Mouse (Mus musculus) hindbrain, embryonic 11.5 days (tissue): Measurements from ENCODE around the gene Ms4a4a. TPM values are rescaled to one million over a fixed set of nuclear protein-coding genes. Genes with fewer than 3 reads are reported as not detected.
A peak's percentile ranks its signal among the peaks of the same experiment; 100 is the strongest.

ENCODE experiments used
- ATAC-seq: fragments of 200-750 bp; cut with Nextera tagmentation; 2 replicates; pipeline ENCODE4 v1.8.0; 2017; ENCODE audit warnings: mild to moderate bottlenecking, moderate TSS enrichment, moderate library complexity; ENCODE audit not compliant: low FRiP score
- DNase-seq: peaks from one replicate; pipeline ENCODE4 v3.0.0-alpha.2; 2015; ENCODE audit warnings: low spot score
- H3K27ac ChIP-seq: fragments of 300-500 bp; sonication (generic); 2 replicates; pipeline ENCODE4 v1.5.1; 2014; ENCODE audit warnings: mild to moderate bottlenecking, low read depth, low read length
- H3K27me3 ChIP-seq: fragments of 300-500 bp; sonication (generic); 2 replicates; pipeline ENCODE4 v1.6.1; 2014; ENCODE audit warnings: mild to moderate bottlenecking, low read length, moderate library complexity, mixed read lengths; ENCODE audit not compliant: control insufficient read depth, insufficient read depth
- H3K36me3 ChIP-seq: fragments of 300-500 bp; sonication (generic); 2 replicates; pipeline ENCODE4 v1.6.1; 2014; ENCODE audit warnings: mild to moderate bottlenecking, low read length, moderate library complexity, mixed read lengths; ENCODE audit not compliant: control insufficient read depth, insufficient read depth
- H3K4me1 ChIP-seq: fragments of 300-500 bp; sonication (generic); replicated peaks from 2 replicates; pipeline ENCODE4 v1.6.1; 2014; ENCODE audit warnings: low read length, mixed read lengths; ENCODE audit not compliant: control insufficient read depth, insufficient read depth
- H3K4me2 ChIP-seq: fragments of 300-500 bp; sonication (generic); replicated peaks from 2 replicates; pipeline ENCODE4 v1.6.1; 2014; ENCODE audit warnings: mild to moderate bottlenecking, low read depth, low read length
- H3K4me3 ChIP-seq: fragments of 300-500 bp; sonication (generic); 2 replicates; pipeline ENCODE4 v1.5.1; 2014; ENCODE audit warnings: low read depth, low read length
- H3K9ac ChIP-seq: fragments of 300-500 bp; sonication (generic); 2 replicates; pipeline ENCODE4 v1.6.1; 2014; ENCODE audit warnings: low read depth, low read length
- H3K9me3 ChIP-seq: fragments of 300-500 bp; sonication (generic); 2 replicates; pipeline ENCODE4 v1.6.1; 2016; ENCODE audit warnings: low read length; ENCODE audit not compliant: control insufficient read depth
- WGBS: fragments of 180-500 bp; shearing (Covaris S2); extraction: QIAGEN DNeasy Blood & Tissue Kit; methylation state at CpG from one replicate; pipeline ENCODE4 v1.1.7; 2014; 5-methylcytosine and 5-hydroxymethylcytosine counted together
- polyA plus RNA-seq: library from polyadenylated mRNA; unstranded; fragments of >200 nt; fragmentation: Nextera tagmentation; extraction: Ambion mirVana; gene quantifications from 2 replicates; pipeline ENCODE4 v1.2.1, GENCODE M21; 2014

The Ms4a4a gene
- polyA plus RNA-seq: 0.98 and 2.8 TPM in 2 replicates

DNA sequence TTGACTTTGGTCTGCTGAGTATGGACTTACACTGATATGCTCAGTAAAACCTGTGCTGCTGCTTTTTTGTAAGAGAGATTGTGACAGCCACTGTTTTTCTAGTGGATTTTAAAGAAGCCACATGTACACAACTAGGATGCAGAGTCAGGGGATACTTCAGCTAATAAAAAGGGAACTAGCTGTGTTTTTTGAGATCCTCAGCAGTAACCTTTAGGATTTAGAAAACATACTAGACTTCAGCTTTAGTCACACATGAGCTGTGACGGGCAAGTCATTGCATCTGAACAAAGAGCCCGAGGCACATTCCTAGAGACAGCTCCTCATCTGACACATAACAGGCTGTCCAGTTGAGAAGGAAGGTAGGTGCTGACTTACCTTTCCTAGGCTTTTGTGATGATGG lies at the start of gene Ms4a4a:
Ms4a4a (plus strand) TSS at position 251 of the 400 bp plus-strand sequence.
- no peak for ATAC-seq
- H3K9me3 ChIP-seq: no peaks in the 10 kb centered on the region
- H3K27me3 ChIP-seq: no peaks in the 10 kb centered on the region
- DNase-seq: no peak
- no peaks in the 10 kb centered on the region for H3K4me1 ChIP-seq
- H3K9ac ChIP-seq: no peak within 1 kb of the TSS
- no peak within 1 kb of the TSS for H3K4me3 ChIP-seq
- WGBS: 75% methylated on average over 2 of the region's 2 CpGs
- H3K27ac ChIP-seq: no peak within 1 kb of the TSS
- H3K4me2 ChIP-seq: no peak within 1 kb of the TSS
- H3K36me3 ChIP-seq: no peaks in the 10 kb centered on the region

DNA sequence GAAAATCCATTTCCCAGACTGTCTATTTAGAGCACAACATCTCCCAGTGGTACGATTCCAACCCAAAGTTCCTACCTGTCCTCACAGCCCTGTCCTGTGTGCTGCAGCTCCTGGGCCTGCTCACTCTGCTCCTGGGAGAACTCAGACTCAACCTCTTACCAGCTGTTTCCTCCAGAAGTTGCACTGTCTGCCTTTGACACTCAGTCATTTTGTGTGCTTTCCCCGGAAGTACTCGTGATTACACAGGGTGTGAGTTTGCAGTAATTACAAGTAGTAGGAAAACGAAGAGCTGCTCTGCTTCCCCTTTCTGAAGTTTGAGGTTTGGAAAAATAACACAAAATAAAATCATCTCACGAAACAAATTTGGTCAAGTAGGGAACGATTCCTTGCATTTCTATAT lies 39.4 kb upstream of the Ms4a4a start, which contains the start of gene Ms4a7:
Ms4a7 (minus strand) TSS at position 215 of the 400 bp plus-strand sequence.
- Histone ChIP-seq H3K27ac (no peak within 1 kb of the TSS), H3K27me3 (no peaks in the 10 kb centered on the region), H3K9me3 (no peaks in the 10 kb centered on the region), H3K9ac (no peak within 1 kb of the TSS), H3K36me3 (no peaks in the 10 kb centered on the region), H3K4me3 (no peak within 1 kb of the TSS), H3K4me1 (no peaks in the 10 kb centered on the region), H3K4me2 (no peak within 1 kb of the TSS)
- WGBS: 87% methylated on average over 6 of the region's 6 CpGs
- no peak for DNase-seq
- ATAC-seq: no peak

GRCm38 (mm10) chr19:11343147-11343546 lies 32.2 kb upstream of the Ms4a4a start:
- Histone ChIP-seq H3K27ac (no peak overlapping the region), H3K27me3 (no peaks in the 10 kb centered on the region), H3K9ac (no peak overlapping the region), H3K4me2 (no peak overlapping the region), H3K4me1 (no peaks in the 10 kb centered on the region), H3K36me3 (no peaks in the 10 kb centered on the region), H3K4me3 (no peak overlapping the region), H3K9me3 (no peaks in the 10 kb centered on the region)
- ATAC-seq: no peak
- DNase-seq: no peak

DNA sequence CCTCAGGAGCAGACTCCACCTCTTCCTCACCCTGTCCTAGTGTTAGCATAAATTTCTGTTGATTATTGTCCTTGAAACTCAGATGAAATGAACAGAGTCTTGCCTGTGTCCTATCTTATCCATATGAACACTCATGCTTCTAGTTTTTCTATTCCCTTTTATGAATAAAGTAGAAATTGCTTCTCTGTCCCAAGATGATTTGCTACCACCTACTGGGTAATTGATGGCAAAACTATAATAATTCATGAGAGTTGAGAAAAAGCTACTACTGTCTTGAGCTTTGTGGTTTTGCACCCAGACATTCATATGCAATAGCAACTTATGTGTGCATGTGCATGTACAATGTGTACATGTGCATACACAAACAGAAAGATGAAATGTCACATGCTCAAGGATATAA lies 31.3 kb upstream of the Ms4a4a start:
- H3K4me1 ChIP-seq: no peaks in the 10 kb centered on the region
- no peak overlapping the region for H3K27ac ChIP-seq
- H3K4me2 ChIP-seq: no peak overlapping the region
- H3K36me3 ChIP-seq: no peaks in the 10 kb centered on the region
- no peaks in the 10 kb centered on the region for H3K9me3 ChIP-seq
- H3K27me3 ChIP-seq: no peaks in the 10 kb centered on the region
- no peak overlapping the region for H3K4me3 ChIP-seq
- ATAC-seq (no peak), DNase-seq (no peak)
- no peak overlapping the region for H3K9ac ChIP-seq

DNA sequence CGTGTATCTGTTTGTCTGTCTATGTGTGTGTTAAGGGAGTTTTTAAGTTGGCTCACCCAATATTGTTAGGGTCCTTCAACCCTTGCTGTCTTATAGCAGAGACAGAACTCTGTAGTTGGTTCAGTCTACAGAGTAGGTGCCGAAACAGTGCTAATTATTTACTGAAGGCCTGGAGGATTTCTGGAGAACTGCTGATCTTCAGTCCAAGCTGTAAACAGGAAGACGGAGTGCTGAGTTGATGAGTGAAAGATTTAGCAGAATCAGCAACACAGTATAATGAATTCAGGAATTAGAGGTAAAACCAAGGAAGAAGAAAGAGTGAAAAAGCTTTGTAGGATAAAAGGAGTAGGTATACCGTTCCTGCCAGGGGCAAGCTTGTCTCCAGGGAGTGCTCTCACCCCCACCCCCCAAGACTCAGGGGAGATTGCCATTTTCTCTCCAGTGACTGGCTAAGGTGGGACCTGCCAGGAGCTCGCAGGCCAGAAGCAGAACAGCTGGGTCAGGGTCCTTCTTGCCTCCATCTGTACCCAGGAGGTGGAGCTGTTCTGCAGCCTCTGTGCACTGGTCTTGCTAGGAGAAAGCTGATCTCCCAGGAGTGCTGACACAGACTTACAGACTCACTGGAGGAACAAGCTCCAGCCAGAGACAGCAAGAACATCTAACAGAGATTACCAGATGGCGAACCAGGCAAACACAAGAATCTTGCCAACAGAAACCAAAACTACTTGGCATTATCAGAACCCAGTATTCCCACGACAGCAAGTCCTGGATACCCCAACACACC lies 25.4 kb upstream of the Ms4a4a start:
- no peaks in the 10 kb centered on the region for H3K36me3 ChIP-seq
- H3K9ac ChIP-seq: no peak overlapping the region
- H3K9me3 ChIP-seq: no peaks in the 10 kb centered on the region
- 63% methylated on average over 7 of the region's 7 CpGs for WGBS
- no peaks in the 10 kb centered on the region for H3K27me3 ChIP-seq
- H3K4me2 ChIP-seq: no peak overlapping the region
- no peak overlapping the region for H3K4me3 ChIP-seq
- H3K27ac ChIP-seq: no peak overlapping the region
- DNase-seq (peak; percentile 1), ATAC-seq (no peak)
- no peaks in the 10 kb centered on the region for H3K4me1 ChIP-seq

- DNase-seq (no peak), ATAC-seq (no peak)
- no peaks in the 10 kb centered on the region for H3K27me3 ChIP-seq
- no peaks in the 10 kb centered on the region for H3K9me3 ChIP-seq
- no peak overlapping the region for H3K27ac ChIP-seq
- H3K4me2 ChIP-seq: no peak overlapping the region
- H3K4me1 ChIP-seq: no peaks in the 10 kb centered on the region
- WGBS: 55% methylated on average over 3 of the region's 3 CpGs
- H3K9ac ChIP-seq: no peak overlapping the region
- H3K4me3 ChIP-seq: no peak overlapping the region
- H3K36me3 ChIP-seq: no peaks in the 10 kb centered on the region
Observed at GRCm38 (mm10) chr19:11351878-11352277, 23.4 kb upstream of the Ms4a4a start.

DNA sequence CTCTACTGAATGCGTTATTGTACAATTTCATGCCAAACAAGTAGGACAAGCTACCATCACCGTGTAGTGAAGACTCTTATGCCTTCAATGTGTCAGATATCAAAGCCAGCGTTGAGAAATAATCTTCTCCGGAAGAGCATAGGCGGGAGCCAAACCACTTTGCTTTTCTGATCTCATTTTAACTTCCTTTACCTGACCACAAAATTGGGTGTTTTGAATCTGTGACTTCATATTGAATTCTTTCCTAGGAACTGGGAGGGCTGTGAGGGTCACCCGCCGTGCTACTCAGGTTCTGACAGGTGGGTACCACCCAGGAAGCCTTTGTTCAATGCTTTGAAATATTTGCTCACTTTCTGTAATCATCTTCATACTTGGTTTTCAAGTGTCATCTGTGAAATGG lies 19.6 kb upstream of the Ms4a4a start:
- Histone ChIP-seq H3K4me1 (no peaks in the 10 kb centered on the region), H3K9me3 (no peaks in the 10 kb centered on the region), H3K9ac (no peak overlapping the region), H3K27me3 (no peaks in the 10 kb centered on the region), H3K4me3 (no peak overlapping the region), H3K27ac (no peak overlapping the region), H3K4me2 (no peak overlapping the region), H3K36me3 (no peaks in the 10 kb centered on the region)
- ATAC-seq (no peak), DNase-seq (no peak)
- WGBS: 87% methylated on average over 7 of the region's 7 CpGs

DNA sequence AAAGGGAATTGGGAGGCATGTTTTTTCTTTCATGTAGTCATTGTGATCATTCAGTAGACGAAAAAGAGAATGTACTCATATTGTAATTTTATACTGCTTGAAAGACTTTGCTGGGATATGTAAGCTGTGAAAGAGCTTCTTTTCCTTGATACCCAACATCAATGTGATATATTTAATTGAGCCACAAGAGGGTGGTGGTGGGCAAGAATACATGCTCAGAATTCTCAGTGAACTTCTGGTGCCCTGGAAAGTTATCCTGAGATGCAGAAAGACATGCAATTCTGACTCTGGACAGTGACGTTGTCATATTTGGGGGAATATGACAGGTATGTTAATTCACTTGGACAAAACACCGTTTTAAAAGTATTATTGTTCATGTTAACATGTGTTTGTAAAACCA lies 15.2 kb upstream of the Ms4a4a start:
- ATAC-seq (no peak), DNase-seq (peak; percentile 5)
- Histone ChIP-seq H3K9me3 (no peaks in the 10 kb centered on the region), H3K36me3 (no peaks in the 10 kb centered on the region), H3K9ac (no peak overlapping the region), H3K4me1 (no peaks in the 10 kb centered on the region), H3K27ac (no peak overlapping the region), H3K4me3 (no peak overlapping the region), H3K4me2 (no peak overlapping the region), H3K27me3 (no peaks in the 10 kb centered on the region)
- 65% methylated on average over 3 of the region's 3 CpGs for WGBS

- DNase-seq: no peak
Observed at GRCm38 (mm10) chr19:11362002-11362401, 13.3 kb upstream of the Ms4a4a start.

More at GRCm38 (mm10) chr19:11362002-11362401, 13.3 kb upstream of the Ms4a4a start:
- Histone ChIP-seq H3K36me3 (no peaks in the 10 kb centered on the region), H3K4me3 (no peak overlapping the region), H3K27me3 (no peaks in the 10 kb centered on the region), H3K9me3 (no peaks in the 10 kb centered on the region), H3K4me1 (no peaks in the 10 kb centered on the region), H3K9ac (no peak overlapping the region), H3K27ac (no peak overlapping the region), H3K4me2 (no peak overlapping the region)
- no peak for ATAC-seq
